Mouse (Mus musculus) ES-E14 (cell line): Measurements from ENCODE around the gene Ube2r2.

Experiments used
- CHD2 ChIP-seq: IDR thresholded peaks from 2 replicates; pipeline ENCODE4 v1.6.1; 2014; ENCODE audit warnings: mild to moderate bottlenecking, low read depth, low read length, inconsistent platforms
- HCFC1 ChIP-seq: IDR thresholded peaks from 2 replicates; pipeline ENCODE4 v1.6.1; 2012; ENCODE audit warnings: low read length, inconsistent platforms, borderline replicate concordance; ENCODE audit not compliant: insufficient read depth
- ZC3H11A ChIP-seq: IDR thresholded peaks from 2 replicates; pipeline ENCODE4 v1.6.1; 2012; ENCODE audit warnings: low read depth, mild to moderate bottlenecking, inconsistent platforms, low read length, borderline replicate concordance

- TF ChIP-seq ZC3H11A (no peak), CHD2 (peak; percentile 54; the same call in 1 of the 2 replicates), HCFC1 (no peak)
Observed at GRCm38 (mm10) chr4:41100986-41101385, 34.6 kb upstream of the Ube2r2 start.
